Comparison of ENCODE assay signal across 8 mouse cellular contexts in genomic region chr2:33486866-33487265, GRCm38 (mm10). TPM values are rescaled to one million over a fixed set of nuclear protein-coding genes. Genes with fewer than 3 reads are reported as not detected.
A peak's percentile ranks its signal among the peaks of the same experiment; 100 is the strongest.
DNase-seq lines count a peak whose midpoint lies in the region; ATAC-seq and TF ChIP-seq lines count a peak whose summit lies in the region.
"Had no signal": no experiment of that assay in that cellular context is flagged by ENCODE, and none has a peak within 500 bp of the region (broad histone marks: within the 10 kb centered on the region; RNA-seq: fewer than 3 reads in every experiment).

No protein-coding gene starts in this region.

- peak; percentile 99 for TF ChIP-seq CTCF in left cerebral cortex, adult 2 months (IDR thresholded peaks at IDR 0.05)

- no peaks in the 10 kb centered on the region for H3K36me3 ChIP-seq in forebrain, embryonic 11.5 days (ENCODE audit: control insufficient read depth, insufficient read depth, low read length)
- no peaks in the 10 kb centered on the region for H3K36me3 ChIP-seq in midbrain, embryonic 11.5 days (ENCODE audit: control insufficient read depth, insufficient read depth, low read length)

- no peaks in the 10 kb centered on the region for H3K9me3 ChIP-seq in forebrain, embryonic 11.5 days (ENCODE audit: control insufficient read depth, low read length)
- no peaks in the 10 kb centered on the region for H3K9me3 ChIP-seq in midbrain, embryonic 11.5 days (ENCODE audit: control insufficient read depth, low read length)

- ATAC-seq in forebrain, embryonic 11.5 days (replicated peaks; ENCODE audit: low FRiP score) = no peak
- peak; percentile 31 to 66; a peak in 2 of 4 replicates for ATAC-seq in hematopoietic stem cell, adult 5-6 weeks (replicated peaks in 1 of 2; ENCODE audit: insufficient read depth in 1 of 2, low FRiP score in 2 of 2, low TSS enrichment in 1 of 2, low read depth in 1 of 2, poor library complexity in 2 of 2, severe bottlenecking in 2 of 2)
- ATAC-seq in midbrain, embryonic 11.5 days (ENCODE audit: low FRiP score) = no peak

- H3K9ac ChIP-seq in forebrain, embryonic 11.5 days (ENCODE audit: low read length) = no peak overlapping the region
- H3K9ac ChIP-seq in midbrain, embryonic 11.5 days (ENCODE audit: low read length) = no peak overlapping the region

- no peak overlapping the region for H3K4me3 ChIP-seq in forebrain, embryonic 11.5 days (ENCODE audit: low read depth, low read length)
- no peak overlapping the region for H3K4me3 ChIP-seq in left cerebral cortex, adult 2 months
- H3K4me3 ChIP-seq in midbrain, embryonic 11.5 days (ENCODE audit: low read depth, low read length) = no peak overlapping the region

- intact Hi-C loops in left cerebral cortex, adult 2 months (cut with DNase I) = loop anchor here (1.0 to 2.0 kb wide), 3 partner anchors 56 to 248 kb away; no protein-coding TSS in a partner anchor

- H3K27me3 ChIP-seq in forebrain, embryonic 11.5 days (ENCODE audit: control insufficient read depth, insufficient read depth, low read length) = peaks cover 2% of the 10 kb centered on the region; the same call in 1 of the 2 replicates
- no peaks in the 10 kb centered on the region for H3K27me3 ChIP-seq in midbrain, embryonic 11.5 days (ENCODE audit: control insufficient read depth, insufficient read depth, low read length)

- H3K27ac ChIP-seq in forebrain, embryonic 11.5 days (ENCODE audit: low read depth, low read length) = no peak overlapping the region
- no peak overlapping the region for H3K27ac ChIP-seq in left cerebral cortex, adult 2 months
- H3K27ac ChIP-seq in midbrain, embryonic 11.5 days (ENCODE audit: low read depth, low read length) = no peak overlapping the region
- H3K27ac ChIP-seq: macrophage had no signal

- H3K4me2 ChIP-seq in forebrain, embryonic 11.5 days (ENCODE audit: low read depth, low read length, severe bottlenecking) = no peak overlapping the region
- H3K4me2 ChIP-seq in midbrain, embryonic 11.5 days = no peak overlapping the region

- WGBS in forebrain, embryonic 11.5 days = 7% methylated on average over 9 of the region's 9 CpGs
- 9% methylated on average over 9 of the region's 9 CpGs for WGBS in midbrain, embryonic 11.5 days

- no peaks in the 10 kb centered on the region for H3K4me1 ChIP-seq in forebrain, embryonic 11.5 days (replicated peaks; ENCODE audit: control insufficient read depth, insufficient read depth, low read length)
- H3K4me1 ChIP-seq in midbrain, embryonic 11.5 days (ENCODE audit: control insufficient read depth, insufficient read depth, low read length) = no peaks in the 10 kb centered on the region

- peak; percentile 65 for DNase-seq in Muller cell, postnatal 12 days (ENCODE audit: inconsistent ontology term)
- peak; percentile 17 for DNase-seq in c-Kit-negative CD71-positive TER-119-positive erythroid progenitor cells, embryonic 14.5 days (ENCODE audit: low read depth, low spot score)
- DNase-seq in forebrain, embryonic 11.5 days (ENCODE audit: low spot score) = peak; percentile 87
- peak; percentile 74 to 83 for DNase-seq in left cerebral cortex, adult 2 months (ENCODE audit: extremely low spot score in 1 of 2, low spot score in 2 of 2)
- peak; percentile 98 for DNase-seq in midbrain, embryonic 11.5 days (ENCODE audit: low spot score, missing footprints)
- peak; percentile 32 for DNase-seq in spleen, adult 12 weeks (ENCODE audit: low spot score)

RNA-seq across cellular contexts. Expression of gene Zbtb43, which starts 18.5 kb away (rescaled TPM):
- polyA plus RNA-seq in forebrain, embryonic 11.5 days (2014; fragmentation: Nextera tagmentation; extraction: Ambion mirVana) = 21.0 and 23.7 TPM in 2 replicates
- total RNA-seq in hematopoietic stem cell, adult 5-6 weeks (2017) = 14.4 and 14.8 TPM in 2 replicates
- total RNA-seq in left cerebral cortex, adult 2 months (2021) = 10 to 100 TPM; 27.4 to 28.4 TPM
- polyA plus RNA-seq in midbrain, embryonic 11.5 days (2014; fragmentation: Nextera tagmentation; extraction: Ambion mirVana) = 23.9 and 26.1 TPM in 2 replicates

RNA-seq across cellular contexts. Expression of gene Zbtb34, which starts 55.7 kb away (rescaled TPM):
- 9.2 and 10.6 TPM in 2 replicates for polyA plus RNA-seq in forebrain, embryonic 11.5 days (2014; fragmentation: Nextera tagmentation; extraction: Ambion mirVana)
- 7.1 and 13.2 TPM in 2 replicates for total RNA-seq in hematopoietic stem cell, adult 5-6 weeks (2017)
- 10 to 100 TPM; 23.9 to 26.9 TPM for total RNA-seq in left cerebral cortex, adult 2 months (2021)
- polyA plus RNA-seq in midbrain, embryonic 11.5 days (2014; fragmentation: Nextera tagmentation; extraction: Ambion mirVana) = 8.0 and 8.3 TPM in 2 replicates

Comparison
In these comparisons a context has a peak if more than half of its experiments do, and no peak if none do; other contexts are left out.
1. DNase-seq: peak in every context shown above with its lines; median percentile 98 in midbrain, embryonic 11.5 days; 87 in forebrain, embryonic 11.5 days; 78 in left cerebral cortex, adult 2 months; 65 in Muller cell, postnatal 12 days; 32 in spleen, adult 12 weeks; 17 in c-Kit-negative CD71-positive TER-119-positive erythroid progenitor cells, embryonic 14.5 days.
2. ATAC-seq: peak in hematopoietic stem cell, adult 5-6 weeks (2 of 2); none in forebrain, embryonic 11.5 days (single experiment) and midbrain, embryonic 11.5 days (single experiment).